Mouse (Mus musculus): ENCODE data around the gene Pygb. TPM values are rescaled to one million over a fixed set of nuclear protein-coding genes. Genes with fewer than 3 reads are reported as not detected.
A peak's percentile ranks its signal among the peaks of the same experiment; 100 is the strongest.

The Pygb gene
- total and polyA plus RNA-seq, 3 experiments, result 343 to 514 (median 448) TPM

DNA sequence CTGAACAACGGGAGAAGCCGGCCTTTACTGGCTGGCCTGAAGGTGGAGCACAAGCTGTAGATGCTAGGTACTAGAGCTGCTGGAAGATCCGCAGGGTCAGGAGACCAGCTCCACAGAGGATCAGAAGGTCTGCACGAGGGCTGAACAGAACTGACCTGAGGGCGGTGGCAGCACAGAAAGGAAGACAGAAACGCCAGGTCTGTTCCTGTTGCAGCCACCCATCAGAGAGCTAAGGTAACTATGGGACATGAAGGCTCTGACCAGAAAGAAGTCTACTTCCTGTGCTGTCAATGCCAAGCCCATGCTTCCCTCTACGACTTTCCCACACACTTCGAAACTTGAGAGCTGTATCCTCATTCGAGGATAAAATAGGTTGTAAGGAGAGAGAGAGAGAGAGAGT lies 64.7 kb downstream of the Pygb start:
- Histone ChIP-seq H3K4me3 (no peak overlapping the region), H3K4me1 (ENCODE audit: control insufficient read depth, insufficient read depth, low read length) (peaks cover 1% of the 10 kb centered on the region; the same call in 1 of the 2 replicates), H3K27ac (no peak overlapping the region), H3K36me3 (ENCODE audit: control insufficient read depth, insufficient read depth, low read length) (no peaks in the 10 kb centered on the region), H3K27me3 (ENCODE audit: control insufficient read depth, insufficient read depth, low read length) (no peaks in the 10 kb centered on the region), H3K79me2 (replicated peaks; ENCODE audit: control insufficient read depth, insufficient read depth, low read length) (no peaks in the 10 kb centered on the region), H3K9ac (ENCODE audit: low read depth, low read length) (no peak overlapping the region)
- intact Hi-C loops (cut with DNase I), result no loop called here
- 0 out of 2 replicates have a peak, but pooled peaks have one; percentile 8 for TF ChIP-seq CTCF (IDR thresholded peaks at IDR 0.05)
- TF ChIP-seq EP300 (IDR thresholded peaks at IDR 0.05; ENCODE audit: insufficient read depth, low read depth, low read length), result no peak
- DNase-seq, result no peak
- 60% methylated on average over 9 of the region's 9 CpGs for WGBS

DNA sequence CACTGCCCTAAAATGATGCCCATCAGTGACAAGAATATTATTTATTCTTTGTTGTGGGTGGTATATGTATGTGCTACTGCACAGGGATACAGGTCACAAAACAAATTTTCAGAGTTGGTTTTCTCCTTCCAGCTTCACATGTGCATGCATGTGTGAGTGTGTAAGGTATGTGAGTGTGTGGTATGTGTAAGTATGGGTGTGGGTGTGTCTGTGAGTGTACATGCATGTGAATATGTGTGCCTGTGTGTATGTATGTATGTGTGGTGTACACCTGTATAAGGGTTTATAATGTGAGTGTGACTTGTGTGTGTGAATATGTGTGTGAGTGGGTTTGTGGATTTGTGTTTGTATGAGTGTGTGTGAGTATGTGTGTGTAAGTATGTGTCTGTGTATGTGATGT lies 68.7 kb downstream of the Pygb start:
- intact Hi-C loops (cut with DNase I), result no loop called here
- no peaks in the 10 kb centered on the region for H3K79me2 ChIP-seq (replicated peaks; ENCODE audit: control insufficient read depth, insufficient read depth, low read length)
- no peak for DNase-seq

DNA sequence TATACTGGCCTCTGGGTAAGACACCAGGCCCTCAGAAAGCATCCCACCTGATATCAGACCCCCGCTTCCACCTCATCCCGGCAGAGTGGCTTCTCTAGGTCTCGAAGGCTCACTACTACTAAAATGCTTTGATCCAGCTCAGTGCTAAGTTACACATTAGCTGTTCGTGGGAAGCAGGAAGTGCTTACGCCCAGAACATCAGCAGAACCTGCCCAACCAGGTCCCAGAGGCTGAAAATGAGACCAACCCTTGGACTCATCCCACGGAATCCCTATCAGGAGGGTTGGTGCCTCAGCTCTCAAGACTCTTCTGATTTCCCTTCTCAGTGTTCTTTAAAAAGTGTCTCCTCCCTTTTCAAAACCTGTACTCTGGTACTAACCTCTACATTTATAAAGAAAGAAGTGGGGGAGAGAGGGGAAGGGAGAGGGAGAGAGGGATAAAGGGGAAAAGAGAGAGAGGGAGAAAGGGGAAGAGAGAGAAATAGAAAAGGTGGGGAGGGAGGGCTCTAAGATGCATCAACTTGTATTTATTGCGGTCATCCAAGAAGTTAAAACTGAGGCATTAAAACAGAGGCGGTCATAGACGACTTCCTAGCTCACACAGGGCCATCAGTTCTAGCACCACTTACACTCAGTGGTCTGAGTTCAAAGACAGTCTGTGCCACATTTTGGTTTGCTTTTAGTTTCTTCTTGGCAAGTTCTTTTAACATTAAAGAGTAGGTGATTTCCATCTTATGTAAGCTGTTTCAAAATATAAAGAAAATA lies 72.4 kb downstream of the Pygb start:
- H3K79me2 ChIP-seq (replicated peaks; ENCODE audit: control insufficient read depth, insufficient read depth, low read length), result no peaks in the 10 kb centered on the region
- H3K36me3 ChIP-seq (ENCODE audit: control insufficient read depth, insufficient read depth, low read length), result no peaks in the 10 kb centered on the region
- H3K4me1 ChIP-seq (ENCODE audit: control insufficient read depth, insufficient read depth, low read length), result no peaks in the 10 kb centered on the region
- H3K27me3 ChIP-seq (ENCODE audit: control insufficient read depth, insufficient read depth, low read length), result no peaks in the 10 kb centered on the region
- H3K27ac ChIP-seq, result no peak overlapping the region
- TF ChIP-seq EP300 (IDR thresholded peaks at IDR 0.05; ENCODE audit: insufficient read depth, low read depth, low read length), result no peak
- TF ChIP-seq POLR2A (IDR thresholded peaks at IDR 0.05; ENCODE audit: insufficient read depth, low read depth, low read length), result no peak
- TF ChIP-seq CTCF (IDR thresholded peaks at IDR 0.05), result no peak
- 82% methylated on average over 9 of the region's 9 CpGs for WGBS
- no peak overlapping the region for H3K4me3 ChIP-seq
- intact Hi-C loops (cut with DNase I), result no loop called here
- no peak overlapping the region for H3K9ac ChIP-seq (ENCODE audit: low read depth, low read length)
- DNase-seq, result no peak

More for the DNA sequence above, 68.7 kb downstream of the Pygb start:
- H3K27ac ChIP-seq, result no peak overlapping the region
- H3K4me3 ChIP-seq, result no peak overlapping the region
- H3K36me3 ChIP-seq (ENCODE audit: control insufficient read depth, insufficient read depth, low read length), result no peaks in the 10 kb centered on the region
- peaks cover 1% of the 10 kb centered on the region; the same call in 1 of the 2 replicates for H3K4me1 ChIP-seq (ENCODE audit: control insufficient read depth, insufficient read depth, low read length)
- H3K27me3 ChIP-seq (ENCODE audit: control insufficient read depth, insufficient read depth, low read length), result no peaks in the 10 kb centered on the region
- TF ChIP-seq EP300 (IDR thresholded peaks at IDR 0.05; ENCODE audit: insufficient read depth, low read depth, low read length), result no peak
- no peak for TF ChIP-seq CTCF (IDR thresholded peaks at IDR 0.05)
- no peak for TF ChIP-seq POLR2A (IDR thresholded peaks at IDR 0.05; ENCODE audit: insufficient read depth, low read depth, low read length)
- H3K9ac ChIP-seq (ENCODE audit: low read depth, low read length), result no peak overlapping the region

GRCm38 (mm10) chr2:150859709-150860470 lies 73.4 kb downstream of the Pygb start:
- Histone ChIP-seq H3K79me2 (replicated peaks; ENCODE audit: control insufficient read depth, insufficient read depth, low read length) (no peaks in the 10 kb centered on the region), H3K4me3 (no peak overlapping the region), H3K9ac (ENCODE audit: low read depth, low read length) (no peak overlapping the region), H3K27me3 (ENCODE audit: control insufficient read depth, insufficient read depth, low read length) (no peaks in the 10 kb centered on the region), H3K27ac (no peak overlapping the region), H3K4me1 (ENCODE audit: control insufficient read depth, insufficient read depth, low read length) (no peaks in the 10 kb centered on the region), H3K36me3 (ENCODE audit: control insufficient read depth, insufficient read depth, low read length) (no peaks in the 10 kb centered on the region)
- TF ChIP-seq POLR2A (IDR thresholded peaks at IDR 0.05; ENCODE audit: insufficient read depth, low read depth, low read length) (no peak), CTCF (IDR thresholded peaks at IDR 0.05) (no peak), EP300 (IDR thresholded peaks at IDR 0.05; ENCODE audit: insufficient read depth, low read depth, low read length) (no peak)
- DNase-seq, result no peak
- WGBS, result 62% methylated on average over 11 of the region's 11 CpGs
- intact Hi-C loops (cut with DNase I), result no loop called here

GRCm38 (mm10) chr2:150861128-150861527 lies 74.6 kb downstream of the Pygb start:
- no peak overlapping the region for H3K9ac ChIP-seq (ENCODE audit: low read depth, low read length)
- intact Hi-C loops (cut with DNase I), result no loop called here
- 90% methylated on average over 2 of the region's 2 CpGs for WGBS
- no peaks in the 10 kb centered on the region for H3K79me2 ChIP-seq (replicated peaks; ENCODE audit: control insufficient read depth, insufficient read depth, low read length)
- no peak for DNase-seq
- no peaks in the 10 kb centered on the region for H3K36me3 ChIP-seq (ENCODE audit: control insufficient read depth, insufficient read depth, low read length)
- no peak overlapping the region for H3K4me3 ChIP-seq
- H3K4me1 ChIP-seq (ENCODE audit: control insufficient read depth, insufficient read depth, low read length), result no peaks in the 10 kb centered on the region
- H3K27me3 ChIP-seq (ENCODE audit: control insufficient read depth, insufficient read depth, low read length), result no peaks in the 10 kb centered on the region
- H3K27ac ChIP-seq, result no peak overlapping the region
- TF ChIP-seq EP300 (IDR thresholded peaks at IDR 0.05; ENCODE audit: insufficient read depth, low read depth, low read length), result no peak
- peak; percentile 34 for TF ChIP-seq CTCF (IDR thresholded peaks at IDR 0.05)
- no peak for TF ChIP-seq POLR2A (IDR thresholded peaks at IDR 0.05; ENCODE audit: insufficient read depth, low read depth, low read length)

GRCm38 (mm10) chr2:150867021-150867420 lies 80.5 kb downstream of the Pygb start:
- Histone ChIP-seq H3K27ac (no peak overlapping the region), H3K79me2 (replicated peaks; ENCODE audit: control insufficient read depth, insufficient read depth, low read length) (no peaks in the 10 kb centered on the region), H3K4me3 (no peak overlapping the region), H3K9ac (ENCODE audit: low read depth, low read length) (no peak overlapping the region), H3K27me3 (ENCODE audit: control insufficient read depth, insufficient read depth, low read length) (no peaks in the 10 kb centered on the region), H3K4me1 (ENCODE audit: control insufficient read depth, insufficient read depth, low read length) (no peaks in the 10 kb centered on the region), H3K36me3 (ENCODE audit: control insufficient read depth, insufficient read depth, low read length) (no peaks in the 10 kb centered on the region)
- no peak for DNase-seq
- 96% methylated on average over 2 of the region's 2 CpGs for WGBS
- intact Hi-C loops (cut with DNase I), result no loop called here
- TF ChIP-seq POLR2A (IDR thresholded peaks at IDR 0.05; ENCODE audit: insufficient read depth, low read depth, low read length) (no peak), EP300 (IDR thresholded peaks at IDR 0.05; ENCODE audit: insufficient read depth, low read depth, low read length) (no peak), CTCF (IDR thresholded peaks at IDR 0.05) (no peak)

Measured in heart, adult 2 months (tissue).